Mouse (Mus musculus) G1E (cell line): ENCODE data around the gene Eng.

Source experiments
- CTCF ChIP-seq: IDR thresholded peaks from 2 replicates; pipeline ENCODE4 v1.5.1; 2012; ENCODE audit warnings: low read depth, low read length, inconsistent platforms, mixed read lengths
- GATA1 ChIP-seq: IDR thresholded peaks from 2 replicates; pipeline ENCODE4 v1.6.1; 2012; ENCODE audit warnings: borderline replicate concordance, low read length, inconsistent platforms, mixed read lengths
- TAL1 ChIP-seq: conservative IDR thresholded peaks from 2 replicates; pipeline ENCODE4 v1.6.1; 2012; ENCODE audit warnings: low read depth, low read length, inconsistent platforms, mixed read lengths

DNA sequence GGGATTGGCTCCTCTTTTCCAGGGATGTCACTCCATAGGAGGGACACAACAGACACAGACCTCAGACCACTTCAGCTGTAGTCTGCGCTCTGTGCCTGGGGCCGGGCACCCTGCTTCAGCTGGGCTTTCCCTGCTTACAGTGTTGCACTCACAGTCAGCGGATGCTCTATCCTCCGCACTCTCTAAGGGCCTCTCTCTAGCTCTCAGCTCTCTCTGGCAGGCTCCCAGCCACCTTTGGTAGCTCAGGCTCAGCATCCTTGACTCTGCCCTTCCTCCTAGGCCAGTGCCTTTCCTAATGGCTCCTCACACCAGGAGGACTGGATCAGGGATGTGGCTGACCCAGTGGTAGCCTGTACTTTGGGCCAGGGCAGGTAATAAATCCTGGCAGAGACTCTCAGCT is 85.5 kb downstream of the Eng start:
- TF ChIP-seq CTCF (no peak), TAL1 (no peak), GATA1 (no peak)
